Mouse (Mus musculus): ENCODE results near the gene Pou2f3. TPM values are rescaled to one million over a fixed set of nuclear protein-coding genes. Genes with fewer than 3 reads are reported as not detected.

Pou2f3 gene
- polyA plus RNA-seq, 1 experiment from 2014 or later, result 0.53 TPM

GRCm38 (mm10) chr9:43205343-43206021 lies 4.7 kb downstream of the Pou2f3 start:
- H3K4me2 ChIP-seq (ENCODE audit: low read depth, low read length), result peak overlapping the region; percentile 54
- WGBS, result under 1% methylated on average over 41 of the region's 41 CpGs
- no peaks in the 10 kb centered on the region for H3K9me3 ChIP-seq (replicated peaks; ENCODE audit: control insufficient read depth, low read length)
- peaks cover 15% of the 10 kb centered on the region for H3K4me1 ChIP-seq (ENCODE audit: control insufficient read depth, insufficient read depth, low read length)
- H3K27ac ChIP-seq (ENCODE audit: low read length), result no peak overlapping the region
- H3K4me3 ChIP-seq (ENCODE audit: low read length), result peak overlapping the region; percentile 35
- H3K27me3 ChIP-seq (ENCODE audit: control insufficient read depth, insufficient read depth, low read length), result peaks cover 59% of the 10 kb centered on the region
- no peak; the same call in 1 of the 2 replicates for ATAC-seq (replicated peaks; ENCODE audit: extremely low read depth, insufficient read depth, low FRiP score)
- H3K9ac ChIP-seq (ENCODE audit: low read length), result no peak overlapping the region
- no peaks in the 10 kb centered on the region for H3K36me3 ChIP-seq (ENCODE audit: control insufficient read depth, insufficient read depth)

GRCm38 (mm10) chr9:43200212-43200611 lies 10.0 kb downstream of the Pou2f3 start:
- WGBS, result 8% methylated on average over 5 of the region's 5 CpGs
- H3K9ac ChIP-seq (ENCODE audit: low read length), result no peak overlapping the region
- no peaks in the 10 kb centered on the region for H3K36me3 ChIP-seq (ENCODE audit: control insufficient read depth, insufficient read depth)
- no peak overlapping the region for H3K27ac ChIP-seq (ENCODE audit: low read length)
- H3K9me3 ChIP-seq (replicated peaks; ENCODE audit: control insufficient read depth, low read length), result no peaks in the 10 kb centered on the region
- no peak overlapping the region for H3K4me2 ChIP-seq (ENCODE audit: low read depth, low read length)
- no peak overlapping the region for H3K4me3 ChIP-seq (ENCODE audit: low read length)
- peaks cover 1% of the 10 kb centered on the region; the same call in 1 of the 2 replicates for H3K4me1 ChIP-seq (ENCODE audit: control insufficient read depth, insufficient read depth, low read length)
- H3K27me3 ChIP-seq (ENCODE audit: control insufficient read depth, insufficient read depth, low read length), result peaks cover 59% of the 10 kb centered on the region
- ATAC-seq (replicated peaks; ENCODE audit: extremely low read depth, insufficient read depth, low FRiP score), result no peak

GRCm38 (mm10) chr9:43194001-43194400 lies 16.2 kb downstream of the Pou2f3 start:
- no peaks in the 10 kb centered on the region for H3K36me3 ChIP-seq (ENCODE audit: control insufficient read depth, insufficient read depth)
- no peak for ATAC-seq (replicated peaks; ENCODE audit: extremely low read depth, insufficient read depth, low FRiP score)
- H3K4me3 ChIP-seq (ENCODE audit: low read length), result no peak overlapping the region
- H3K27me3 ChIP-seq (ENCODE audit: control insufficient read depth, insufficient read depth, low read length), result peaks cover 17% of the 10 kb centered on the region
- H3K27ac ChIP-seq (ENCODE audit: low read length), result no peak overlapping the region
- H3K9me3 ChIP-seq (replicated peaks; ENCODE audit: control insufficient read depth, low read length), result no peaks in the 10 kb centered on the region
- H3K4me2 ChIP-seq (ENCODE audit: low read depth, low read length), result no peak overlapping the region
- H3K9ac ChIP-seq (ENCODE audit: low read length), result no peak overlapping the region
- no peaks in the 10 kb centered on the region for H3K4me1 ChIP-seq (ENCODE audit: control insufficient read depth, insufficient read depth, low read length)
- 24% methylated on average over 9 of the region's 9 CpGs for whole genome bisulfite sequencing

GRCm38 (mm10) chr9:43191561-43191960 lies 18.6 kb downstream of the Pou2f3 start:
- Histone ChIP-seq H3K36me3 (ENCODE audit: control insufficient read depth, insufficient read depth) (no peaks in the 10 kb centered on the region), H3K9me3 (replicated peaks; ENCODE audit: control insufficient read depth, low read length) (no peaks in the 10 kb centered on the region), H3K4me3 (ENCODE audit: low read length) (no peak overlapping the region), H3K4me1 (ENCODE audit: control insufficient read depth, insufficient read depth, low read length) (no peaks in the 10 kb centered on the region), H3K27ac (ENCODE audit: low read length) (no peak overlapping the region), H3K9ac (ENCODE audit: low read length) (no peak overlapping the region), H3K27me3 (ENCODE audit: control insufficient read depth, insufficient read depth, low read length) (peaks cover 13% of the 10 kb centered on the region), H3K4me2 (ENCODE audit: low read depth, low read length) (no peak overlapping the region)
- ATAC-seq (replicated peaks; ENCODE audit: extremely low read depth, insufficient read depth, low FRiP score), result no peak
- 53% methylated on average over 4 of the region's 4 CpGs for WGBS

- H3K4me2 ChIP-seq (ENCODE audit: low read depth, low read length), result no peak overlapping the region
- H3K27ac ChIP-seq (ENCODE audit: low read length), result no peak overlapping the region
- H3K9ac ChIP-seq (ENCODE audit: low read length), result no peak overlapping the region
- H3K4me3 ChIP-seq (ENCODE audit: low read length), result no peak overlapping the region
- peaks cover 12% of the 10 kb centered on the region for H3K27me3 ChIP-seq (ENCODE audit: control insufficient read depth, insufficient read depth, low read length)
- no peaks in the 10 kb centered on the region for H3K9me3 ChIP-seq (replicated peaks; ENCODE audit: control insufficient read depth, low read length)
- 48% methylated on average over 3 of the region's 3 CpGs for WGBS
- H3K4me1 ChIP-seq (ENCODE audit: control insufficient read depth, insufficient read depth, low read length), result no peaks in the 10 kb centered on the region
- H3K36me3 ChIP-seq (ENCODE audit: control insufficient read depth, insufficient read depth), result no peaks in the 10 kb centered on the region
- no peak for ATAC-seq (replicated peaks; ENCODE audit: extremely low read depth, insufficient read depth, low FRiP score)
Observed at GRCm38 (mm10) chr9:43189021-43189356, 21.2 kb downstream of the Pou2f3 start.

- Histone ChIP-seq H3K9ac (ENCODE audit: low read length) (no peak overlapping the region), H3K4me3 (ENCODE audit: low read length) (no peak overlapping the region), H3K9me3 (replicated peaks; ENCODE audit: control insufficient read depth, low read length) (no peaks in the 10 kb centered on the region), H3K36me3 (ENCODE audit: control insufficient read depth, insufficient read depth) (no peaks in the 10 kb centered on the region), H3K4me2 (ENCODE audit: low read depth, low read length) (no peak overlapping the region), H3K4me1 (ENCODE audit: control insufficient read depth, insufficient read depth, low read length) (no peaks in the 10 kb centered on the region), H3K27me3 (ENCODE audit: control insufficient read depth, insufficient read depth, low read length) (peaks cover 7% of the 10 kb centered on the region), H3K27ac (ENCODE audit: low read length) (no peak overlapping the region)
- 70% methylated on average over 12 of the region's 12 CpGs for WGBS
- no peak for ATAC-seq (replicated peaks; ENCODE audit: extremely low read depth, insufficient read depth, low FRiP score)
Observed at GRCm38 (mm10) chr9:43188309-43189020, 21.7 kb downstream of the Pou2f3 start.

GRCm38 (mm10) chr9:43179614-43180013 lies 30.6 kb downstream of the Pou2f3 start:
- 31% methylated on average over 5 of the region's 5 CpGs for WGBS
- ATAC-seq (replicated peaks; ENCODE audit: extremely low read depth, insufficient read depth, low FRiP score), result peak; percentile 63
- H3K9me3 ChIP-seq (replicated peaks; ENCODE audit: control insufficient read depth, low read length), result no peaks in the 10 kb centered on the region

GRCm38 (mm10) chr9:43178172-43178571 lies 32.0 kb downstream of the Pou2f3 start:
- 55% methylated on average over 7 of the region's 7 CpGs for WGBS
- no peaks in the 10 kb centered on the region for H3K36me3 ChIP-seq (ENCODE audit: control insufficient read depth, insufficient read depth)
- H3K9ac ChIP-seq (ENCODE audit: low read length), result no peak overlapping the region
- H3K9me3 ChIP-seq (replicated peaks; ENCODE audit: control insufficient read depth, low read length), result no peaks in the 10 kb centered on the region
- no peaks in the 10 kb centered on the region for H3K27me3 ChIP-seq (ENCODE audit: control insufficient read depth, insufficient read depth, low read length)
- H3K4me2 ChIP-seq (ENCODE audit: low read depth, low read length), result no peak overlapping the region
- H3K4me3 ChIP-seq (ENCODE audit: low read length), result no peak overlapping the region
- no peaks in the 10 kb centered on the region for H3K4me1 ChIP-seq (ENCODE audit: control insufficient read depth, insufficient read depth, low read length)
- no peak overlapping the region for H3K27ac ChIP-seq (ENCODE audit: low read length)
- no peak for ATAC-seq (replicated peaks; ENCODE audit: extremely low read depth, insufficient read depth, low FRiP score)

More at GRCm38 (mm10) chr9:43179614-43180013, 30.6 kb downstream of the Pou2f3 start:
- no peak overlapping the region for H3K9ac ChIP-seq (ENCODE audit: low read length)
- no peaks in the 10 kb centered on the region for H3K4me1 ChIP-seq (ENCODE audit: control insufficient read depth, insufficient read depth, low read length)
- no peaks in the 10 kb centered on the region for H3K27me3 ChIP-seq (ENCODE audit: control insufficient read depth, insufficient read depth, low read length)
- H3K4me3 ChIP-seq (ENCODE audit: low read length), result no peak overlapping the region
- no peak overlapping the region for H3K4me2 ChIP-seq (ENCODE audit: low read depth, low read length)
- no peaks in the 10 kb centered on the region for H3K36me3 ChIP-seq (ENCODE audit: control insufficient read depth, insufficient read depth)
- H3K27ac ChIP-seq (ENCODE audit: low read length), result no peak overlapping the region

GRCm38 (mm10) chr9:43167081-43167480 lies 43.1 kb downstream of the Pou2f3 start:
- WGBS, result 74% methylated on average over 8 of the region's 8 CpGs
- no peak for ATAC-seq (replicated peaks; ENCODE audit: extremely low read depth, insufficient read depth, low FRiP score)
- no peak overlapping the region for H3K9ac ChIP-seq (ENCODE audit: low read length)
- H3K27me3 ChIP-seq (ENCODE audit: control insufficient read depth, insufficient read depth, low read length), result no peaks in the 10 kb centered on the region
- no peaks in the 10 kb centered on the region for H3K4me1 ChIP-seq (ENCODE audit: control insufficient read depth, insufficient read depth, low read length)
- H3K9me3 ChIP-seq (replicated peaks; ENCODE audit: control insufficient read depth, low read length), result no peaks in the 10 kb centered on the region
- no peak overlapping the region for H3K4me3 ChIP-seq (ENCODE audit: low read length)
- H3K27ac ChIP-seq (ENCODE audit: low read length), result no peak overlapping the region
- no peak overlapping the region for H3K4me2 ChIP-seq (ENCODE audit: low read depth, low read length)
- no peaks in the 10 kb centered on the region for H3K36me3 ChIP-seq (ENCODE audit: control insufficient read depth, insufficient read depth)
